Mouse (Mus musculus): ENCODE measurements around the gene Hsd17b2. TPM values are rescaled to one million over a fixed set of nuclear protein-coding genes. Genes with fewer than 3 reads are reported as not detected.

The Hsd17b2 gene
- total RNA-seq, 2 experiments from 2014 or later, result not detected

Other genes starting within 250 kb of the Hsd17b2 start
- gene Plcg2, start 203.6 kb upstream of the Hsd17b2 start, total RNA-seq (2015), result 47.8 and 52.7 TPM in 2 replicates
- 72.8 and 72.9 TPM in 2 replicates for gene Plcg2, start 203.6 kb upstream of the Hsd17b2 start, total RNA-seq (2017)
- gene Sdr42e1, start 28.2 kb upstream of the Hsd17b2 start, total RNA-seq (2015), result 3.4 and 4.2 TPM in 2 replicates
- gene Sdr42e1, start 28.2 kb upstream of the Hsd17b2 start, total RNA-seq (2017), result 4.4 and 5.1 TPM in 2 replicates
- 67.2 and 69.9 TPM in 2 replicates for gene Mphosph6, start 100.0 kb downstream of the Hsd17b2 start, total RNA-seq (2015)
- 46.5 and 47.4 TPM in 2 replicates for gene Mphosph6, start 100.0 kb downstream of the Hsd17b2 start, total RNA-seq (2017)

All from megakaryocyte progenitor cell, adult 5-6 weeks (primary cell).